Mouse (Mus musculus) MEL-GATA-1-ER (cell line): ENCODE measurements around the gene Fut8.
A peak's percentile ranks its signal among the peaks of the same experiment; 100 is the strongest.
"Not testable (repeated sequence)": the region's sequence is repeated elsewhere in the genome, so short reads cannot be mapped to it uniquely, and the experiment has no call there.

ENCODE experiments used
- DNase-seq: peaks from one replicate; pipeline ENCODE4 v3.0.0-alpha.2; 2012; ENCODE audit warnings: low read depth; ENCODE audit errors: extremely low read depth

Gene Fut8

GRCm38 (mm10) chr12:77222272-77222874 is 15.6 kb upstream of the Fut8 start:
- DNase-seq, result no peak

GRCm38 (mm10) chr12:77223595-77223994 is 14.3 kb upstream of the Fut8 start:
- no peak for DNase-seq

- DNase-seq, result no peak
These were observed 13.8 kb upstream of the Fut8 start for GRCm38 (mm10) chr12:77224121-77224520.

- DNase-seq, result no peak
These were observed 13.0 kb upstream of the Fut8 start for GRCm38 (mm10) chr12:77224891-77225290.

- no peak for DNase-seq
These were observed 12.2 kb upstream of the Fut8 start for GRCm38 (mm10) chr12:77225727-77226126.

- no peak for DNase-seq
These were observed 2.0 kb upstream of the Fut8 start for GRCm38 (mm10) chr12:77235958-77236357.

- DNase-seq, result peak; percentile 68
These were observed 835 bp downstream of the Fut8 start for GRCm38 (mm10) chr12:77238531-77239389.

- DNase-seq, result peak; percentile 48
These were observed 1.6 kb downstream of the Fut8 start for GRCm38 (mm10) chr12:77239390-77240061.

- DNase-seq, result peak; percentile 56
These were observed 2.4 kb downstream of the Fut8 start for GRCm38 (mm10) chr12:77240372-77240771.

- DNase-seq, result peak; percentile 53
These were observed 2.9 kb downstream of the Fut8 start for GRCm38 (mm10) chr12:77240839-77241238.

- peak; percentile 53 for DNase-seq
These were observed 24.7 kb downstream of the Fut8 start for GRCm38 (mm10) chr12:77262650-77263049.

- no peak for DNase-seq
These were observed 25.9 kb downstream of the Fut8 start for GRCm38 (mm10) chr12:77263816-77264215.

GRCm38 (mm10) chr12:77270694-77271093 is 32.8 kb downstream of the Fut8 start:
- peak; percentile 69 for DNase-seq

- DNase-seq, result peak; percentile 56
These were observed 50.6 kb downstream of the Fut8 start for GRCm38 (mm10) chr12:77288507-77288906.

GRCm38 (mm10) chr12:77291017-77291416 is 53.1 kb downstream of the Fut8 start:
- DNase-seq, result no peak

- DNase-seq, result not testable (repeated sequence)
These were observed 53.9 kb downstream of the Fut8 start for GRCm38 (mm10) chr12:77291864-77292263.

- DNase-seq, result no peak
These were observed 54.7 kb downstream of the Fut8 start for GRCm38 (mm10) chr12:77292375-77293258.

GRCm38 (mm10) chr12:77296119-77296518 is 58.2 kb downstream of the Fut8 start:
- DNase-seq, result no peak

GRCm38 (mm10) chr12:77297114-77297513 is 59.2 kb downstream of the Fut8 start:
- no peak for DNase-seq

GRCm38 (mm10) chr12:77297858-77298257 is 59.9 kb downstream of the Fut8 start:
- no peak for DNase-seq

- DNase-seq, result no peak
These were observed 64.1 kb downstream of the Fut8 start for GRCm38 (mm10) chr12:77302011-77302410.
